Mouse (Mus musculus): ENCODE results near the gene E330009J07Rik.

DNA sequence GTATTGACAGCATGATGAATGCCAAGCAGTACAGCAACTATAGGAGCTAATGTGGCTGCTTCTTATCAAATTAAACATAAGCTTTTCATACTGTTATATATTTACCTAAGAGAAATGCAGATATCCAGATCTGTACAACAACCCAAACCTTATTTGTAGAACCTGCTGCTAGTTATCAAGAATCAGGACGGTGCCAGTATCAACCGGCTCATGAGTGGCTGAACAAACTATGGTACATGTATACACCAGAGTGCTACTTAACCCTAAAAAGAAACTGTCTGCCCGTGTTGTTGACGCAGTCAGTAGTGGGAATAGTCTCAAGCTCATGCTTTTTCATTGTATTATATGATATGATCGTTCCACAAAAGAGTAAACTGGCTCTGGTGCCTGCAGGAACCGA is 64.9 kb downstream of the E330009J07Rik start:
- no peak for TF ChIP-seq POLR2AphosphoS2 (IDR thresholded peaks at IDR 0.05; ENCODE audit: insufficient read length, low read depth)
- TF ChIP-seq MAX (IDR thresholded peaks at IDR 0.05; ENCODE audit: low read depth): no peak
- TF ChIP-seq POLR2A (IDR thresholded peaks at IDR 0.05; ENCODE audit: insufficient read length, low read depth): no peak
- no peak for TF ChIP-seq TCF12 (IDR thresholded peaks at IDR 0.05; ENCODE audit: insufficient read depth, poor library complexity, severe bottlenecking)
- no peak for TF ChIP-seq CEBPB (IDR thresholded peaks at IDR 0.05; ENCODE audit: insufficient read depth, poor library complexity, severe bottlenecking)
- no peak for TF ChIP-seq MYOD1 (IDR thresholded peaks at IDR 0.05; ENCODE audit: control insufficient read depth in 1 of 3, insufficient read length in 2 of 3, low read depth in 2 of 3)
- no peak for TF ChIP-seq MYOG (IDR thresholded peaks at IDR 0.05; ENCODE audit: control insufficient read depth in 1 of 3, insufficient read depth in 1 of 3, insufficient read length in 2 of 3, low read depth in 2 of 3)

All from myocyte (in vitro differentiated cells).